Mouse (Mus musculus): ENCODE data around the gene Il2rb. TPM values are rescaled to one million over a fixed set of nuclear protein-coding genes. Genes with fewer than 3 reads are reported as not detected.

The Il2rb gene
- polyA plus RNA-seq, 1 experiment from 2014 or later = 0.30 TPM

DNA sequence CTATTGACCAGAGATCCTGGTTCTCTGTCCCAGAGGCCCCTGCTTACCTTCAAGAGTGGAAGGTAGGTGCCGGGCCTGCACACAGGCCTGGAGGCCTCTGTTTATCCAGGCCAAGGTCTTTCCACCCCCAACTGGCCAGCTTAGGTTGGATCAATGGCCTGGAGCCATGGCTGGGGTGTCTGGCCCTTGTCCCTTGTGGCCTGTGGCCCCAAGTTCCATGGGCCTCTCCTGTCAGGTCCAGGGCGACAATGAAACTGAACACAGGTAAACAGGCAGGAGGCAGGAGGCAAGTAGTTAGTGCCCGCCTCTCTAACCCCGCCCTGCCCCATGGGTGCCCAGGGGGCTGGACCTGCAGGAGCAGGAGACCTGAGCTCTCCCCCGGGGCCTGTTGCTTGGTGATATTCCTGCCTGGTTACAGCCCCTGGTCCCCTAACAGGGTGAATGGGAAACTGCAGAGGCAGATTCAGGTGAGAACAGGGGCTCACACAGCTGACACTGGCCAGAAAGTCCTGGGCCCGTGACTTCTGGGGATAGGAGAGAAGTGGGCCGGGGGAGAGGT, 26.6 kb downstream of the Il2rb start, which contains the start of gene Tmprss6:
Gene Tmprss6 (minus strand): TSS at position 256 of the 559 bp plus-strand sequence.
- no peaks in the 10 kb centered on the region for H3K9me3 ChIP-seq (ENCODE audit: control insufficient read depth, low read length)
- H3K4me1 ChIP-seq (replicated peaks; ENCODE audit: control insufficient read depth, insufficient read depth) = no peaks in the 10 kb centered on the region
- no peak within 1 kb of the TSS for H3K4me2 ChIP-seq (replicated peaks; ENCODE audit: low read depth)
- H3K27ac ChIP-seq (replicated peaks) = no peak within 1 kb of the TSS
- DNase-seq (ENCODE audit: low spot score) (peak; percentile 41), ATAC-seq (ENCODE audit: low FRiP score, low TSS enrichment) (no peak)
- no peaks in the 10 kb centered on the region; the same call in 1 of the 2 replicates for H3K27me3 ChIP-seq (ENCODE audit: control insufficient read depth, insufficient read depth, low read length)
- WGBS = 77% methylated on average over 7 of the region's 7 CpGs
- no peak for TF ChIP-seq CTCF (IDR thresholded peaks at IDR 0.05; ENCODE audit: low read depth)
- TF ChIP-seq EP300 (optimal IDR thresholded peaks at IDR 0.05) = no peak
- H3K9ac ChIP-seq (ENCODE audit: low read length) = no peak within 1 kb of the TSS
- no peaks in the 10 kb centered on the region for H3K36me3 ChIP-seq (ENCODE audit: control insufficient read depth, insufficient read depth, low read length)
- H3K4me3 ChIP-seq (ENCODE audit: low read depth, low read length) = no peak within 1 kb of the TSS

DNA sequence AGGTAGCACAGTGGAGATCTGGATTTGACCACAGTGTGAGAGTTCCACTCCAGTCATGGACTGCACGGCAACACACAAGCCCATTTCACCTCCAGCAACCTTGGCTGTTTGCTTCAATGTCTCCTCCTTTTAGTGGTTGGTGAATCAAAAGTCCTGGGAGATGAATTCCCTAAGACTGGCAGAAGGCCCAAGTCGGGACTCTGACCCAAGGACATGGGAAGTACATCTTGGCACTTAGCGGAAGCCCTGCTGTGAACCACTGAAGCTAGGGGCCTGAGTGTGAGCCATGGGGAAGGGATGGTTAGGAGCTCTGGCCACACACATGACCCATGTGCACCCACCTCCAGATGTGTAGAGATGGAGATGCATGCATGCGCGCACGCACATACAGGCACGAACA, 27.5 kb downstream of the Il2rb start:
- H3K9me3 ChIP-seq (ENCODE audit: control insufficient read depth, low read length) = no peaks in the 10 kb centered on the region
- ATAC-seq (ENCODE audit: low FRiP score, low TSS enrichment) = no peak
- no peak for TF ChIP-seq EP300 (optimal IDR thresholded peaks at IDR 0.05)
- no peak for TF ChIP-seq CTCF (IDR thresholded peaks at IDR 0.05; ENCODE audit: low read depth)

DNA sequence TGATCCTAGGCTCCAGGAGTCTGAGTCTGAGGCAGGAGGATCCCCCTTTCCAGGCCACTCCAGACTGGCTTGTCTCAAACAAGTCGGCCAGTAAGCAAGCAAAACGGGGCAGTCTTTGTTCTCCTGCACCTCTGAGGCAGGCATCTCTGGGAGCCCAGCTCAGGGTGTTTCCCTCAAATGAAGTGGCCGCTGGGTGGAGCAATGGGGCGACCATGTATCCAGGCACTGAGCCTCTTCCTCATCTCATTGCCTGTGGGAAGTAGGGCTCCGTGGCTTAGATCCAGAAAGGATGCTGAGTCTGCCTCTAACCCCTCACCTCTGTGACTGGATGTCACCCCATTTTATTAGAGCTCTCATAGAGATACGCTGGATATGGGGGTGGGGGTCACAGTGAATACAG, 28.3 kb downstream of the Il2rb start:
- Histone ChIP-seq H3K4me1 (replicated peaks; ENCODE audit: control insufficient read depth, insufficient read depth) (no peaks in the 10 kb centered on the region), H3K4me3 (ENCODE audit: low read depth, low read length) (no peak overlapping the region), H3K27me3 (ENCODE audit: control insufficient read depth, insufficient read depth, low read length) (no peaks in the 10 kb centered on the region; the same call in 1 of the 2 replicates), H3K36me3 (ENCODE audit: control insufficient read depth, insufficient read depth, low read length) (no peaks in the 10 kb centered on the region), H3K9ac (ENCODE audit: low read length) (no peak overlapping the region), H3K4me2 (replicated peaks; ENCODE audit: low read depth) (no peak overlapping the region), H3K9me3 (ENCODE audit: control insufficient read depth, low read length) (no peaks in the 10 kb centered on the region), H3K27ac (replicated peaks) (no peak overlapping the region)
- TF ChIP-seq EP300 (optimal IDR thresholded peaks at IDR 0.05) = no peak
- peak; percentile 43 for TF ChIP-seq CTCF (IDR thresholded peaks at IDR 0.05; ENCODE audit: low read depth)
- no peak for ATAC-seq (ENCODE audit: low FRiP score, low TSS enrichment)
- 32% methylated on average over 6 of the region's 6 CpGs for WGBS
- DNase-seq (ENCODE audit: low spot score) = peak; percentile 36

More for the DNA sequence above, 27.5 kb downstream of the Il2rb start:
- 93% methylated on average over 7 of the region's 7 CpGs for WGBS
- H3K4me2 ChIP-seq (replicated peaks; ENCODE audit: low read depth) = no peak overlapping the region
- DNase-seq (ENCODE audit: low spot score) = no peak
- H3K27ac ChIP-seq (replicated peaks) = no peak overlapping the region
- no peak overlapping the region for H3K9ac ChIP-seq (ENCODE audit: low read length)
- no peaks in the 10 kb centered on the region for H3K36me3 ChIP-seq (ENCODE audit: control insufficient read depth, insufficient read depth, low read length)
- no peaks in the 10 kb centered on the region for H3K4me1 ChIP-seq (replicated peaks; ENCODE audit: control insufficient read depth, insufficient read depth)
- H3K27me3 ChIP-seq (ENCODE audit: control insufficient read depth, insufficient read depth, low read length) = no peaks in the 10 kb centered on the region; the same call in 1 of the 2 replicates
- H3K4me3 ChIP-seq (ENCODE audit: low read depth, low read length) = no peak overlapping the region

DNA sequence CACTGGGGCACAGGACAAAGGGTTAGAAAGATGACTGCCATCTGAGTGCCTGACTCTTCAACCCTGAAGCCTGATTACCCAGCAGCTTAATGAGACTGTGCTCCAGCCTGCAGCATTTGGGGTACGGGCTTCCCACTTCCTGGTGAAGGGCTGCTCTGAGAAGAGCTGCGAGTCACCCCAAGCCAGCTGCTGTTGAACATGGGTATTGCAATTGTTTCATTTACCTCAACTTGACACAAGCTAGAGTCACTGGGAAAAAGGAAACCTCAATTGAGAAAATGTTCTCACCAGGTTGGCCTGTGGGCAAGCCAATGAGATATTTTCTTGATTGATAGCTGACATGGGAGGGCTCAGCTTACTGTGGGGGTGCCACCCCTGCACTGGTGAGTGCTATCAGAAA, 32.1 kb downstream of the Il2rb start:
- TF ChIP-seq CTCF (IDR thresholded peaks at IDR 0.05; ENCODE audit: low read depth) (no peak), EP300 (optimal IDR thresholded peaks at IDR 0.05) (no peak)
- DNase-seq (ENCODE audit: low spot score) (no peak), ATAC-seq (ENCODE audit: low FRiP score, low TSS enrichment) (no peak)
- WGBS = 37% methylated on average over 2 of the region's 2 CpGs
- no peak overlapping the region for H3K27ac ChIP-seq (replicated peaks)
- H3K4me3 ChIP-seq (ENCODE audit: low read depth, low read length) = no peak overlapping the region
- H3K4me2 ChIP-seq (replicated peaks; ENCODE audit: low read depth) = no peak overlapping the region
- H3K9me3 ChIP-seq (ENCODE audit: control insufficient read depth, low read length) = no peaks in the 10 kb centered on the region
- no peaks in the 10 kb centered on the region for H3K36me3 ChIP-seq (ENCODE audit: control insufficient read depth, insufficient read depth, low read length)
- no peaks in the 10 kb centered on the region for H3K4me1 ChIP-seq (replicated peaks; ENCODE audit: control insufficient read depth, insufficient read depth)
- H3K27me3 ChIP-seq (ENCODE audit: control insufficient read depth, insufficient read depth, low read length) = no peaks in the 10 kb centered on the region; the same call in 1 of the 2 replicates
- H3K9ac ChIP-seq (ENCODE audit: low read length) = no peak overlapping the region

DNA sequence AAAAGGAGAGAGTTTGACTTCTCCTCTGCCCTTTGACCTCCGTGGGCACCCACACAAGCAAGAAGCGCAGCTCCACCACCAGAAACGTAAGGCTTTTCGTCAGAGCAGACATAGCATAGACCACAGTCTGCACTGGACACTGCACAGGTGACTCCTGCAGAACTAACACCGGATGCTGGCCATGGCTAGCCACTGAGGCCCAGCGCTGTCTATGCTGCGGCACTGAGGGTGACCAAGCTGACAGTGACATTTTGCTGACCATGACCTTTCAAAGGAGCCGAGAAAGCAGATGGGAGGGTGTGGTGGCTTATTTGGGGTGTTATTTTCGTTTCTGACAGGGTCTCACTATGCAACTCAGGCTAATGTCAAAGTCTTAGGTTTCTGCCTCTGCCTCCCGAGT, 37.9 kb downstream of the Il2rb start:
- TF ChIP-seq CTCF (IDR thresholded peaks at IDR 0.05; ENCODE audit: low read depth) (no peak), EP300 (optimal IDR thresholded peaks at IDR 0.05) (no peak)
- no peak overlapping the region for H3K4me2 ChIP-seq (replicated peaks; ENCODE audit: low read depth)
- no peaks in the 10 kb centered on the region for H3K4me1 ChIP-seq (replicated peaks; ENCODE audit: control insufficient read depth, insufficient read depth)
- H3K27ac ChIP-seq (replicated peaks) = no peak overlapping the region
- H3K36me3 ChIP-seq (ENCODE audit: control insufficient read depth, insufficient read depth, low read length) = no peaks in the 10 kb centered on the region
- no peak overlapping the region for H3K4me3 ChIP-seq (ENCODE audit: low read depth, low read length)
- WGBS = 72% methylated on average over 10 of the region's 10 CpGs
- DNase-seq (ENCODE audit: low spot score) (no peak), ATAC-seq (ENCODE audit: low FRiP score, low TSS enrichment) (no peak)
- H3K9me3 ChIP-seq (ENCODE audit: control insufficient read depth, low read length) = no peaks in the 10 kb centered on the region
- H3K27me3 ChIP-seq (ENCODE audit: control insufficient read depth, insufficient read depth, low read length) = no peaks in the 10 kb centered on the region
- H3K9ac ChIP-seq (ENCODE audit: low read length) = no peak overlapping the region

GRCm38 (mm10) chr15:78456051-78456450, 39.0 kb downstream of the Il2rb start:
- WGBS = 31% methylated on average over 7 of the region's 7 CpGs
- DNase-seq (ENCODE audit: low spot score) (no peak), ATAC-seq (ENCODE audit: low FRiP score, low TSS enrichment) (no peak)
- TF ChIP-seq EP300 (optimal IDR thresholded peaks at IDR 0.05) (no peak), CTCF (IDR thresholded peaks at IDR 0.05; ENCODE audit: low read depth) (no peak)
- Histone ChIP-seq H3K9me3 (ENCODE audit: control insufficient read depth, low read length) (no peaks in the 10 kb centered on the region), H3K4me2 (replicated peaks; ENCODE audit: low read depth) (no peak overlapping the region), H3K4me1 (replicated peaks; ENCODE audit: control insufficient read depth, insufficient read depth) (no peaks in the 10 kb centered on the region), H3K27me3 (ENCODE audit: control insufficient read depth, insufficient read depth, low read length) (no peaks in the 10 kb centered on the region), H3K36me3 (ENCODE audit: control insufficient read depth, insufficient read depth, low read length) (no peaks in the 10 kb centered on the region), H3K9ac (ENCODE audit: low read length) (no peak overlapping the region), H3K4me3 (ENCODE audit: low read depth, low read length) (no peak overlapping the region), H3K27ac (replicated peaks) (no peak overlapping the region)

Data from stomach, postnatal 0 days (tissue).